Mouse (Mus musculus) spleen, adult 2 months (tissue): ENCODE data around the gene Klrb1f. TPM values are rescaled to one million over a fixed set of nuclear protein-coding genes. Genes with fewer than 3 reads are reported as not detected.

Source experiments
- DNase-seq, 2 experiments: peaks; one replicate each; pipeline versions ENCODE4 v3.0.0 to v3.0.0-alpha.2; 2012 to 2021; ENCODE audit warnings: low spot score in 2 of 2, low read depth in 1 of 2
- H3K27ac ChIP-seq: fragments of 200-500 bp; 2 replicates; pipeline ENCODE4 v1.5.1; 2012; ENCODE audit warnings: low read length, inconsistent platforms; ENCODE audit not compliant: insufficient read depth
- H3K27me3 ChIP-seq: fragments of 200-500 bp; 2 replicates; pipeline ENCODE4 v1.6.1; 2012; ENCODE audit warnings: mild to moderate bottlenecking, moderate library complexity, low read length, inconsistent platforms; ENCODE audit not compliant: control insufficient read depth, insufficient read depth
- H3K36me3 ChIP-seq: fragments of 200-500 bp; 2 replicates; pipeline ENCODE4 v1.6.1; 2012; ENCODE audit warnings: mild to moderate bottlenecking, low read length, inconsistent platforms; ENCODE audit not compliant: control insufficient read depth, insufficient read depth
- H3K4me1 ChIP-seq: fragments of 200-500 bp; 2 replicates; pipeline ENCODE4 v1.6.1; 2011; ENCODE audit warnings: inconsistent platforms; ENCODE audit not compliant: control insufficient read depth, insufficient read depth, insufficient read length
- H3K4me3 ChIP-seq: fragments of 200-500 bp; 2 replicates; pipeline ENCODE4 v1.5.1; 2011; ENCODE audit warnings: mild to moderate bottlenecking, inconsistent platforms; ENCODE audit not compliant: insufficient read depth, insufficient read length; ENCODE audit errors: extremely low read depth
- CTCF ChIP-seq: fragments of 200-500 bp; IDR thresholded peaks from 2 replicates; pipeline ENCODE4 v1.5.1; 2011; ENCODE audit warnings: mild to moderate bottlenecking, inconsistent platforms; ENCODE audit not compliant: insufficient read depth, insufficient read length, insufficient replicate concordance; ENCODE audit errors: extremely low read depth
- POLR2A ChIP-seq: fragments of 200-500 bp; IDR thresholded peaks from 2 replicates; pipeline ENCODE4 v1.6.1; 2011; ENCODE audit warnings: low read depth, low read length, inconsistent platforms
- WGBS: fragments of 180-500 bp; shearing (Covaris S2); methylation state at CpG from one replicate; pipeline ENCODE4 v1.1.7; 2018; 5-methylcytosine and 5-hydroxymethylcytosine counted together
- polyA plus RNA-seq: library from polyadenylated mRNA; depleted of rRNA; stranded (reverse); fragments of >200 nt; gene quantifications from 2 replicates; pipeline ENCODE4 v1.2.3, GENCODE M21; 2012

The Klrb1f gene
- polyA plus RNA-seq, 1 experiment: 1.8 TPM

DNA sequence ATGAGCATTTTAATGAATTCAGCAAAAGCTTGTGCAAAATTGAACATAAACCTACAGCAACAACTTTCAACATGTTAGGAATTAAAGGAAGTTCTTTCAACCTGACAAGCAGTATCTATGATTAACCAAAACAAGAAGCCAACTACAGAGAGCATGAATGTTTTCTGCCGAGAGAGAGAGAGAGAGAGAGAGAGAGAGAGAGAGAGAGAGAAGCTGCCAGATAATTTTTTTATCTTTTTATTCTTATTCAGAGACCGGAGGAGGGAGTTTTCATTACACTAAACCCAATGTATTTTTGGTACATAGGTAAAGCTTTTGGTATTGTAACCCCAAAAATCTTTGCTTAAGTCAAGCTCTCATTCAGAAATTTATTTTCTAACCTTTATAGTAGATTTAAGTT is 10.7 kb upstream of the Klrb1f start:
- no peak for TF ChIP-seq POLR2A
- no peak for TF ChIP-seq CTCF
- H3K36me3 ChIP-seq: no peaks in the 10 kb centered on the region
- no peaks in the 10 kb centered on the region for H3K27me3 ChIP-seq
- 40% methylated on average over 2 of the region's 2 CpGs for WGBS
- H3K4me3 ChIP-seq: no peak overlapping the region
- H3K27ac ChIP-seq: no peak overlapping the region
- H3K4me1 ChIP-seq: peaks cover 15% of the 10 kb centered on the region; the same call in 1 of the 2 replicates
- DNase-seq: no peak

- Histone ChIP-seq H3K36me3 (no peaks in the 10 kb centered on the region), H3K4me3 (no peak overlapping the region), H3K27me3 (no peaks in the 10 kb centered on the region), H3K27ac (peak overlapping the region; percentile 79), H3K4me1 (peaks cover 15% of the 10 kb centered on the region; the same call in 1 of the 2 replicates)
- TF ChIP-seq CTCF: no peak
- no peak for TF ChIP-seq POLR2A
- DNase-seq: no peak
Measured at GRCm38 (mm10) chr6:129036326-129036725, 9.4 kb upstream of the Klrb1f start.

- H3K27ac ChIP-seq: peak overlapping the region; percentile 79
- DNase-seq: peak in 1 of 2 experiments; percentile 65
- H3K4me3 ChIP-seq: no peak overlapping the region
- H3K36me3 ChIP-seq: no peaks in the 10 kb centered on the region
- WGBS: 7% methylated on average over 2 of the region's 2 CpGs
- no peak for TF ChIP-seq CTCF
- TF ChIP-seq POLR2A: no peak
- H3K27me3 ChIP-seq: no peaks in the 10 kb centered on the region
- H3K4me1 ChIP-seq: peaks cover 15% of the 10 kb centered on the region; the same call in 1 of the 2 replicates
Measured at GRCm38 (mm10) chr6:129036890-129037463, 8.7 kb upstream of the Klrb1f start.

- WGBS: 94% methylated on average over 2 of the region's 2 CpGs
- TF ChIP-seq POLR2A (no peak), CTCF (no peak)
- peaks cover 19% of the 10 kb centered on the region; the same call in 1 of the 2 replicates for H3K4me1 ChIP-seq
- H3K27me3 ChIP-seq: no peaks in the 10 kb centered on the region
- no peaks in the 10 kb centered on the region for H3K36me3 ChIP-seq
- DNase-seq: no peak
- no peak overlapping the region for H3K27ac ChIP-seq
- no peak overlapping the region for H3K4me3 ChIP-seq
Measured at GRCm38 (mm10) chr6:129041470-129041869, 4.2 kb upstream of the Klrb1f start.

- no peaks in the 10 kb centered on the region for H3K27me3 ChIP-seq
- no peak for DNase-seq
- H3K4me1 ChIP-seq: peaks cover 12% of the 10 kb centered on the region; the same call in 1 of the 2 replicates
- no peak overlapping the region for H3K27ac ChIP-seq
- TF ChIP-seq CTCF: no peak
- TF ChIP-seq POLR2A: no peak
- no peaks in the 10 kb centered on the region for H3K36me3 ChIP-seq
- no peak overlapping the region for H3K4me3 ChIP-seq
Measured at GRCm38 (mm10) chr6:129042470-129042869, 3.2 kb upstream of the Klrb1f start.

GRCm38 (mm10) chr6:129048381-129048780 is 2.7 kb downstream of the Klrb1f start:
- H3K4me1 ChIP-seq: peaks cover 8% of the 10 kb centered on the region; the same call in 1 of the 2 replicates
- H3K27me3 ChIP-seq: no peaks in the 10 kb centered on the region
- H3K36me3 ChIP-seq: no peaks in the 10 kb centered on the region
- TF ChIP-seq POLR2A (no peak), CTCF (no peak)
- DNase-seq: no peak
- H3K4me3 ChIP-seq: no peak overlapping the region
- 54% methylated on average over 4 of the region's 4 CpGs for WGBS
- no peak overlapping the region; the same call in 1 of the 2 replicates for H3K27ac ChIP-seq

GRCm38 (mm10) chr6:129048857-129049473 is 3.3 kb downstream of the Klrb1f start:
- DNase-seq: peak; percentile 45 to 79
- Histone ChIP-seq H3K36me3 (no peaks in the 10 kb centered on the region), H3K4me3 (peak overlapping the region; percentile 59; the same call in 1 of the 2 replicates), H3K4me1 (peaks cover 4% of the 10 kb centered on the region; the same call in 1 of the 2 replicates), H3K27ac (peak overlapping the region; percentile 60), H3K27me3 (no peaks in the 10 kb centered on the region)
- WGBS: 2% methylated on average over 13 of the region's 13 CpGs
- TF ChIP-seq POLR2A (no peak), CTCF (no peak)
